ENCODE assay signal across 8 mouse cellular contexts in the genomic region with DNA sequence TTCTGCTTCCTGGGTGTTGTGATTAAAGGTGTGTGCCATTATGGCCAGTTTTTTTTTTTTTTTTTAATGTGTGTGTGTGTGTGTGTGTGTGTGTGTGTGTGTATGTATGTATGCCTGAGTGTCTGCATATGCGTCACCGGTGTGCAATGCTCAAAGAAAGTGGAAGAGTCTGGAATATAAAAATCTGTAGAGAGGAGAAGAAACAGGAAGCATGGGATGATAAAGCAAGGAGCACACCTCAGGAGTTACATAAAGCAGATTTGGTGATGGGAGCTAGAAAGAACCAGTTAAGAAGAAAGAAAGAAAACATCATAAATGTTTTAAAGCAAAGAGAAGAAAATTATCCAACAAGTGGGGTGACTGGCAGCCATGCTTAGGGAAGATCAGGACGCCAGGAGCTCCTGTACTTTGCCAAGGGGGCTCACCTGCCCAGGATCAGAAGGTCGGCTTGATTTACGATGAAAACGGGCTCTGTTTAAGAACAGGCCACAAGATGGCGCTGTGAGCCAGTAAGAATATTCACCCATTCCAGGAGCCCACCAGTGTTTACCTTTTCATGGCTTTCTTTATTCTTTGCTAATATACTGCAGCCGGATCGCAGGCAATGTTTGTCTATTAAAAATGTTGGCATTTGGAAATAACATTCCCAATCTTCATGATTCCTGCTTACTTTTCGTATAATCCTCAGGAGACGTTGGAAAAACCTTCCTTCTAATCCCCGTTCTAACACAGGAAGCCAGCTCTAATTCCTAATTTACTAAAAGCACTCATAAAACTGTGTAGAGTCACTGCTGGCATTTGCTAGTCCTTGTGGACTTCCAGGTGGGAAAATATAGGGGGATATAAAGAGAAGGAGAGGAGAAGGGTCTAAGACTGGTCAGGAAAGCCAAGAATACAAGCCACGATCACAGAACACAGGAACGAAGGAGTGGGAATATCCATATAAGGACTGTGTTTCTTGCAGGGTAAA.
DNase-seq lines count a peak whose midpoint lies in the region; ATAC-seq and TF ChIP-seq lines count a peak whose summit lies in the region.

No protein-coding gene starts in this region.

- peak; percentile 62 for TF ChIP-seq CTCF in E14TG2a.4 (conservative IDR thresholded peaks at IDR 0.05; ENCODE audit: low read length)

- peaks cover 10% of the 10 kb centered on the region for H3K4me1 ChIP-seq in E14TG2a.4 (replicated peaks; ENCODE audit: low read depth, low read length)

- ATAC-seq in megakaryocyte, adult 5-6 weeks (ENCODE audit: poor library complexity, severe bottlenecking): no peak

- peak; percentile 11 for DNase-seq in adrenal gland, adult 8-10 months
- peak; percentile 86 for DNase-seq in embryo, embryonic 11 days
- peak; percentile 54 to 78 for DNase-seq in heart, postnatal 10 days
- peak; percentile 82 to 83 for DNase-seq in kidney, postnatal 4 days
- DNase-seq in lung, adult 18-20 months: peak; percentile 26 to 28
- DNase-seq in ovary, postnatal 14 days (ENCODE audit: low spot score): peak; percentile 69

- H3K27me3 ChIP-seq in E14TG2a.4 (ENCODE audit: insufficient read depth, low read length): peaks cover 11% of the 10 kb centered on the region; the same call in 1 of the 2 replicates

- H3K36me3 ChIP-seq in E14TG2a.4 (ENCODE audit: insufficient read depth, low read length): no peaks in the 10 kb centered on the region

- intact Hi-C loops in heart, postnatal 10 days (cut with DNase I): loop anchor here (1.0 to 10.0 kb wide), 6 partner anchors 171 to 1118 kb away; no protein-coding TSS in a partner anchor

- H3K9me3 ChIP-seq in E14TG2a.4 (ENCODE audit: low read length): no peaks in the 10 kb centered on the region

- H3K4me3 ChIP-seq in E14TG2a.4 (replicated peaks; ENCODE audit: low read length): no peak overlapping the region

Comparison
In these comparisons a context has a peak if more than half of its experiments do, and no peak if none do; other contexts are left out.
1. DNase-seq: peak in every context shown above with its lines; median percentile 86 in embryo, embryonic 11 days; 82 in kidney, postnatal 4 days; 69 in ovary, postnatal 14 days; 66 in heart, postnatal 10 days; 27 in lung, adult 18-20 months; 11 in adrenal gland, adult 8-10 months.